Mouse (Mus musculus) heart, postnatal 0 days (tissue): ENCODE data around the gene Fam161a.

ENCODE experiments used
- CTCF ChIP-seq: IDR thresholded peaks from 2 replicates; pipeline ENCODE4 v1.5.1; 2016; ENCODE audit warnings: antibody characterized with exemption, control low read depth, low read depth
- EP300 ChIP-seq: IDR thresholded peaks from 2 replicates; pipeline ENCODE4 v1.6.1; 2016; ENCODE audit warnings: antibody characterized with exemption, low read depth

DNA sequence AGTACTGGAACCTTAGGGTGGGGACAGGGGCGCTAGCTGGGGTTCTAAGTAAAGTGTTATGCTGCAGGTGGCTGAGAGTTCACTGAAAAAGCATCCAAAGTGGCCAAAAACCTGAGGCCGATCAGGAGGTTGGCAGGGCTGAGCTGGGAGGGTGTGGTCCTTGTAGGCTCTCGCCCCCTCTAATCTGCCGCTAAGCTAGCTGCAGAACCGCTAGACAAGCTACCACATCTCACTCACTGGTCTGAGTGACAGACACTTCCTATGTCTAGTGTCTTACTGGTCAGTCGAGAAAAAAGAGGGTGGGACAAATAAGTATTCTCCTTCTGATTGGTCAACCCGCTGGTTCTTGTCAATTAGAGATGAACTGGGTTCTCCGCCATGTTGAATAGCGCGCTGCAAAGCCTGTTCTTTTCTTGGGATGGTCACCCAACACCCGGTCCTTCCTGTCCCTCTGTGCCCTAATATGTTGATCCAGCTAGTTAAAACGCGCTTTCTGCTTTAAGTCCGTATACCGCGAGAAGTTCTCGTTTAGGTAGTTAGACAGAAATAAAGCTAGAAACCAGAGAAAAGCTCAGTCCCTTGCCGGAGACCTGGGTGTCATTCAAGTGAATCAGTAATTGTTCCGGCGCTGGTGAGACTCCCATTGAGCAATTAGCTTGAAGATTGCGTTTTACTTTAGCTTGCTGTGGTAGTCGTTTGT is at the start of gene Fam161a:
- TF ChIP-seq CTCF (no peak), EP300 (no peak)
